Mouse (Mus musculus) lung, adult 2 months (tissue): ENCODE data around the gene Fbxl22. TPM values are rescaled to one million over a fixed set of nuclear protein-coding genes. Genes with fewer than 3 reads are reported as not detected.

Experiments
- DNase-seq: peaks from one replicate; pipeline ENCODE4 v3.0.0; 2022
- H3K4me1 ChIP-seq: fragments of 200-500 bp; 2 replicates; pipeline ENCODE4 v1.6.1; 2011; ENCODE audit warnings: low read length; ENCODE audit not compliant: control insufficient read depth, insufficient read depth
- H3K4me3 ChIP-seq: fragments of 200-500 bp; replicated peaks from 2 replicates; pipeline ENCODE3; 2011; ENCODE audit warnings: low read depth, mild to moderate bottlenecking, control low read depth, low read length; ENCODE audit errors: extremely low read depth
- CTCF ChIP-seq: fragments of 200-500 bp; IDR thresholded peaks from 2 replicates; pipeline ENCODE4 v1.5.1; 2011; ENCODE audit warnings: mild to moderate bottlenecking, low read length, control low read depth; ENCODE audit not compliant: insufficient read depth
- POLR2A ChIP-seq: fragments of 200-500 bp; IDR thresholded peaks from 2 replicates; pipeline ENCODE4 v1.6.1; 2011; ENCODE audit warnings: low read depth, mild to moderate bottlenecking, control low read depth, low read length, borderline replicate concordance; ENCODE audit errors: extremely low read depth
- WGBS: fragments of 180-500 bp; shearing (Covaris S2); methylation state at CpG from one replicate; pipeline ENCODE4 v1.1.7; 2018; 5-methylcytosine and 5-hydroxymethylcytosine counted together
- polyA plus RNA-seq: library from polyadenylated mRNA; depleted of rRNA; stranded (reverse); fragments of >200 nt; gene quantifications from 2 replicates; pipeline ENCODE4 v1.2.3, GENCODE M21; 2012

Gene Fbxl22
- polyA plus RNA-seq, 1 experiment: 5.9 TPM

DNA sequence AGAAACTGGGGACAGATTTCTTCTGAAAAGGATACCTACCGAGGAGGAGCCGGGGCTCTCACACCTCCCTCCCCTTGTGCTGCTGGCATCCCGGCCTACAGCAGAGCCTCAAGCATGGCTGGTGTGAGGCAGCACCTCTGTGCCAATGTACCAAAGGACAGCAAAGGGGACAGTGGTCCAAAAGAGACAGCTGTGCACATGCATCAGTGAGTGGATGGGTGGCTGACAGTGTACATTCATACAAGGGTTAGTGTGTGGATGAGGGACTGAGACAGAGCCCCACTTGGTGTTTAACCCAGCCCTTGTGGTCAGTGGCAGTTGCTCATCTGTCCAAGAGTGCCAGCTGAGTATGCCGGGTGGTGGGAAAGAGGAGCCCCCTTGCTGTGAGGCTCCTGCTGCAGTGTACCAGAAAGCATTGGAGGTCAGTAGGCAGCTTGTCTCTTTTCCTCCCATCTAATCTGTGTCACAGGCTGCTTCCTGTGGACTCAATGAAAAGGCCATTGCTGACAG lies 5.4 kb downstream of the Fbxl22 start:
- WGBS: 82% methylated on average over 4 of the region's 4 CpGs
- peaks cover 15% of the 10 kb centered on the region; the same call in 1 of the 2 replicates for H3K4me1 ChIP-seq
- no peak overlapping the region for H3K4me3 ChIP-seq
- DNase-seq: no peak
- TF ChIP-seq CTCF (no peak), POLR2A (no peak)

GRCm38 (mm10) chr9:66507684-66508083 lies 6.7 kb downstream of the Fbxl22 start:
- TF ChIP-seq POLR2A: no peak
- no peak for TF ChIP-seq CTCF
- WGBS: 81% methylated on average over 3 of the region's 3 CpGs
- DNase-seq: no peak
- no peak overlapping the region for H3K4me3 ChIP-seq
- peaks cover 8% of the 10 kb centered on the region; the same call in 1 of the 2 replicates for H3K4me1 ChIP-seq

GRCm38 (mm10) chr9:66506424-66506823 lies 8.0 kb downstream of the Fbxl22 start:
- TF ChIP-seq CTCF: no peak
- TF ChIP-seq POLR2A: no peak
- no peak for DNase-seq
- H3K4me3 ChIP-seq: no peak overlapping the region
- peaks cover 5% of the 10 kb centered on the region; the same call in 1 of the 2 replicates for H3K4me1 ChIP-seq

DNA sequence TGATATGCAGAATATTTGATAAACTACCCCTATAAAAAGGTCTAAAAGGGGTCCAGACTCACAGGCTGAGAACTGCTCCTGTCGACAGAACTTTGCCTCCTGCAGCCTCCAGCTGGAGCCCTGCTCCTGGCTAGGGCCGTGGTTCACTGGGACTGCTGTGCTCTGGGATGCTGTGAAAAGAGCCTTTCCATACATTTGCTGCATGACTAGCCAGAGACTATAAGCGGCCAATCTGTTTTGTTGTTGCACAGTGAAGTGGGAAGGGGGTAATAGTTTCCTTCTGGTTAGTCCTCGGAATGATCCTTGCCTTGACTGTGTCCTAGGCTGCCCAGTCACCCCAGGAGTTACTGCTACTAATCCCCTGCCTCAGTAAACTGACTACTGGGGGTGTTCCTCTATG lies 8.4 kb downstream of the Fbxl22 start:
- Histone ChIP-seq H3K4me3 (no peak overlapping the region), H3K4me1 (peaks cover 5% of the 10 kb centered on the region; the same call in 1 of the 2 replicates)
- DNase-seq: no peak
- WGBS: 80% methylated on average over 4 of the region's 4 CpGs
- TF ChIP-seq CTCF (no peak), POLR2A (no peak)

GRCm38 (mm10) chr9:66505141-66505917 lies 9.1 kb downstream of the Fbxl22 start:
- 63% methylated on average over 9 of the region's 9 CpGs for WGBS
- DNase-seq: no peak
- Histone ChIP-seq H3K4me3 (no peak overlapping the region), H3K4me1 (peaks cover 5% of the 10 kb centered on the region; the same call in 1 of the 2 replicates)
- no peak for TF ChIP-seq POLR2A
- TF ChIP-seq CTCF: no peak

DNA sequence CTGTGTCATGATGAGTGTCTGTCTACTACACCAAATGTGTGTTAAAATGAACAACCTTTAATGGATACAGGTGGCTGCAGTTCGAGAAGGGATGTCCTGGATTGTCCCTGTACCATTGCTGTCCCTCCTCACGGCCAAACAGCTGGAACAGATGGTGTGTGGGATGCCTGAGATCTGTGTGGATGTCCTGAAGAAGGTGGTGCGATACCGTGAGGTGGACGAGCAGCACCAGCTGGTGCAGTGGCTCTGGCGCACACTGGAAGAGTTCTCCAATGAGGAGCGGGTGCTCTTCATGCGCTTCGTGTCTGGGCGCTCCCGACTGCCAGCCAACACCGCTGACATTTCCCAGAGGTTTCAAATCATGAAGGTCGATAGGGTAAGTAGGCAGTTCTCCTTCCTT lies 9.9 kb downstream of the Fbxl22 start:
- TF ChIP-seq POLR2A: no peak
- TF ChIP-seq CTCF: no peak
- DNase-seq: no peak
- 92% methylated on average over 13 of the region's 13 CpGs for WGBS
- Histone ChIP-seq H3K4me3 (no peak overlapping the region), H3K4me1 (peaks cover 5% of the 10 kb centered on the region; the same call in 1 of the 2 replicates)

DNA sequence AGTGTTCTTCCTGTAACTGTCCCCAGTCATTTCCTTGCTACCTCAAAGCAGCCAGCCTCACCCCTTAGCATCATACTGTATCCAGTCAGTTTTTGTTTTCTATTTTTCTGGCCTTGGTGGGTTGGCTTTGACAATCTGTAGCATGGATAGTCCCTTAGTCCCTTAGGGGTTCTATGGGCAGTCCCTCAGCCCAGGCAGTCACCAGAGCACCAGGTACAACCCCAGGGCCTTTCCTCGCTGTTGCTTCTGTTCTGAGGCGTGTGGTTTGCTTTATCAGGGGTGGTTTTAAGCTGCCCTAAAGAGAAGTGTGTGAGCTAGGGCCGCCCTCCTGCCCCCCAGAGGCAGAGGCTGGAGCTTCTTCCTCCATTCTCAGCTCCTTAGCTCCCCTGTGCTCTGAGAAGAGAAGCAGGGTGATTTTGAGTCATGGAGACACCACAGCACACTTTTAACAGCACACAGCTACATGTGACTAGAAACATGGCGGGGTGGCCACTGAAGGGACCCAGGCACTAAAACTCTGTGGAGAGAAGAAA lies 10.4 kb downstream of the Fbxl22 start:
- WGBS: 64% methylated on average over 4 of the region's 4 CpGs
- H3K4me1 ChIP-seq: peaks cover 5% of the 10 kb centered on the region; the same call in 1 of the 2 replicates
- DNase-seq: no peak
- TF ChIP-seq POLR2A: no peak
- no peak for TF ChIP-seq CTCF
- H3K4me3 ChIP-seq: no peak overlapping the region

GRCm38 (mm10) chr9:66501248-66501647 lies 13.1 kb downstream of the Fbxl22 start:
- no peak for DNase-seq
- H3K4me1 ChIP-seq: peaks cover 5% of the 10 kb centered on the region; the same call in 1 of the 2 replicates
- 82% methylated on average over 2 of the region's 2 CpGs for WGBS

DNA sequence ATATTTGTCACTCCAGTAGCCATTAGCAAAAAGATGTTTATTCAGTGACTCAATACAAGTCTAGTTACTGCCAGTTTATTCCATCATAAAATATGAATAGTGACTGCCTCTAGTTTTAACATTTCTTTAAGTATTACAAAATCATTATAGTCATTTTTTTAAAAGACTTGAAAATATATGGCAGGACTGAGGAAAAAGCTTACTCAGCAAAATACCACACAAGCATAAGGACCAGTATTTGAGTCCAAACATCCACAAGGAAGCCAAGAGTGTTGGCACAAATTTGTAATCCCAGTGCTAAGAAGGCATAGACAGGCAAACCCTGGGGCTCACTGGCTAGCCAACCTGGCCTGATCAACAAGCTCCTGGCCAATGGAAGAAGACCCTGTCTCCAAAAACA lies 20.4 kb downstream of the Fbxl22 start:
- TF ChIP-seq CTCF (no peak), POLR2A (no peak)
- no peak for DNase-seq

More at GRCm38 (mm10) chr9:66501248-66501647, 13.1 kb downstream of the Fbxl22 start:
- TF ChIP-seq CTCF (no peak), POLR2A (no peak)
- H3K4me3 ChIP-seq: no peak overlapping the region

More for the DNA sequence above, 20.4 kb downstream of the Fbxl22 start:
- H3K4me1 ChIP-seq: no peaks in the 10 kb centered on the region
- no peak overlapping the region for H3K4me3 ChIP-seq
